Mouse (Mus musculus) forebrain, embryonic 11.5 days (tissue): Measurements from ENCODE around the gene Hs3st6. TPM values are rescaled to one million over a fixed set of nuclear protein-coding genes. Genes with fewer than 3 reads are reported as not detected.

ENCODE experiments used
- ATAC-seq: fragments of 200-750 bp; cut with Nextera tagmentation; replicated peaks from 2 replicates; pipeline ENCODE4 v1.8.0; 2017; ENCODE audit warnings: moderate TSS enrichment; ENCODE audit not compliant: low FRiP score
- DNase-seq: peaks from one replicate; pipeline ENCODE4 v3.0.0-alpha.2; 2017; ENCODE audit warnings: low spot score
- H3K27ac ChIP-seq: fragments of 300-500 bp; sonication (generic); 2 replicates; pipeline ENCODE4 v1.5.1; 2014; ENCODE audit warnings: low read depth, low read length
- H3K27me3 ChIP-seq: fragments of 300-500 bp; sonication (generic); 2 replicates; pipeline ENCODE4 v1.6.1; 2014; ENCODE audit warnings: mild to moderate bottlenecking, low read length, mixed read lengths; ENCODE audit not compliant: control insufficient read depth, insufficient read depth
- H3K36me3 ChIP-seq: fragments of 300-500 bp; sonication (generic); 2 replicates; pipeline ENCODE4 v1.6.1; 2014; ENCODE audit warnings: mild to moderate bottlenecking, low read length, moderate library complexity, mixed read lengths; ENCODE audit not compliant: control insufficient read depth, insufficient read depth
- H3K4me1 ChIP-seq: fragments of 300-500 bp; sonication (generic); replicated peaks from 2 replicates; pipeline ENCODE4 v1.6.1; 2014; ENCODE audit warnings: low read length, mixed read lengths; ENCODE audit not compliant: control insufficient read depth, insufficient read depth
- H3K4me2 ChIP-seq: fragments of 300-500 bp; sonication (generic); 2 replicates; pipeline ENCODE4 v1.6.1; 2014; ENCODE audit warnings: low read depth, mild to moderate bottlenecking, low read length, moderate library complexity, mixed read lengths; ENCODE audit not compliant: severe bottlenecking
- H3K4me3 ChIP-seq: fragments of 300-500 bp; sonication (generic); 2 replicates; pipeline ENCODE4 v1.5.1; 2014; ENCODE audit warnings: low read depth, low read length
- H3K9ac ChIP-seq: fragments of 300-500 bp; sonication (generic); 2 replicates; pipeline ENCODE4 v1.6.1; 2014; ENCODE audit warnings: low read length
- H3K9me3 ChIP-seq: fragments of 300-500 bp; sonication (generic); 2 replicates; pipeline ENCODE4 v1.6.1; 2016; ENCODE audit warnings: low read length, mixed read lengths; ENCODE audit not compliant: control insufficient read depth
- WGBS: fragments of 180-500 bp; shearing (Covaris S2); extraction: QIAGEN DNeasy Blood & Tissue Kit; methylation state at CpG from one replicate; pipeline ENCODE4 v1.1.7; 2014; 5-methylcytosine and 5-hydroxymethylcytosine counted together
- polyA plus RNA-seq: library from polyadenylated mRNA; unstranded; fragments of >200 nt; fragmentation: Nextera tagmentation; extraction: Ambion mirVana; gene quantifications from 2 replicates; pipeline ENCODE4 v1.2.1, GENCODE M21; 2014

The Hs3st6 gene
- polyA plus RNA-seq, 1 experiment from 2014 or later: 0.21 TPM

- DNase-seq: peak; percentile 46
- WGBS: 87% methylated on average over 5 of the region's 5 CpGs
- H3K27ac ChIP-seq: no peak overlapping the region
These were observed 20.5 kb downstream of the Hs3st6 start for GRCm38 (mm10) chr17:24773241-24773640.

GRCm38 (mm10) chr17:24775173-24775572 lies 22.4 kb downstream of the Hs3st6 start:
- no peaks in the 10 kb centered on the region for H3K9me3 ChIP-seq
- peak; percentile 26 for DNase-seq
- no peaks in the 10 kb centered on the region for H3K4me1 ChIP-seq
- H3K4me2 ChIP-seq: no peak overlapping the region
- H3K4me3 ChIP-seq: no peak overlapping the region
- no peak overlapping the region for H3K27ac ChIP-seq
- H3K36me3 ChIP-seq: no peaks in the 10 kb centered on the region
- 83% methylated on average over 8 of the region's 8 CpGs for WGBS
- no peak overlapping the region for H3K9ac ChIP-seq
- no peak for ATAC-seq
- H3K27me3 ChIP-seq: no peaks in the 10 kb centered on the region

More at GRCm38 (mm10) chr17:24773241-24773640, 20.5 kb downstream of the Hs3st6 start:
- H3K27me3 ChIP-seq: no peaks in the 10 kb centered on the region
- H3K36me3 ChIP-seq: no peaks in the 10 kb centered on the region
- ATAC-seq: no peak
- no peak overlapping the region for H3K4me2 ChIP-seq
- H3K9ac ChIP-seq: no peak overlapping the region
- no peak overlapping the region for H3K4me3 ChIP-seq
- no peaks in the 10 kb centered on the region for H3K4me1 ChIP-seq
- H3K9me3 ChIP-seq: no peaks in the 10 kb centered on the region

GRCm38 (mm10) chr17:24777073-24777472 lies 24.3 kb downstream of the Hs3st6 start:
- no peaks in the 10 kb centered on the region for H3K9me3 ChIP-seq
- no peak overlapping the region for H3K4me2 ChIP-seq
- ATAC-seq (no peak), DNase-seq (peak; percentile 24)
- no peaks in the 10 kb centered on the region for H3K4me1 ChIP-seq
- no peaks in the 10 kb centered on the region for H3K27me3 ChIP-seq
- no peaks in the 10 kb centered on the region for H3K36me3 ChIP-seq
- no peak overlapping the region for H3K4me3 ChIP-seq
- WGBS: 77% methylated on average over 2 of the region's 2 CpGs
- no peak overlapping the region for H3K9ac ChIP-seq
- H3K27ac ChIP-seq: no peak overlapping the region

- Histone ChIP-seq H3K4me2 (no peak overlapping the region), H3K27ac (no peak overlapping the region)
- WGBS: 82% methylated on average over 2 of the region's 2 CpGs
These were observed 28.0 kb downstream of the Hs3st6 start for GRCm38 (mm10) chr17:24780821-24781220.

GRCm38 (mm10) chr17:24792190-24792589 lies 39.4 kb downstream of the Hs3st6 start:
- Histone ChIP-seq H3K27me3 (no peaks in the 10 kb centered on the region), H3K27ac (no peak overlapping the region), H3K4me1 (no peaks in the 10 kb centered on the region), H3K4me3 (no peak overlapping the region), H3K9me3 (no peaks in the 10 kb centered on the region), H3K4me2 (no peak overlapping the region), H3K9ac (no peak overlapping the region), H3K36me3 (no peaks in the 10 kb centered on the region)
- whole genome bisulfite sequencing: 81% methylated on average over 8 of the region's 8 CpGs
- DNase-seq (no peak), ATAC-seq (no peak)

More at GRCm38 (mm10) chr17:24780821-24781220, 28.0 kb downstream of the Hs3st6 start:
- H3K36me3 ChIP-seq: no peaks in the 10 kb centered on the region
- H3K4me3 ChIP-seq: no peak overlapping the region
- H3K4me1 ChIP-seq: no peaks in the 10 kb centered on the region
- H3K9ac ChIP-seq: no peak overlapping the region
- no peaks in the 10 kb centered on the region for H3K9me3 ChIP-seq
- DNase-seq (no peak), ATAC-seq (no peak)
- H3K27me3 ChIP-seq: no peaks in the 10 kb centered on the region

- no peak overlapping the region for H3K4me3 ChIP-seq
- no peaks in the 10 kb centered on the region for H3K4me1 ChIP-seq
- no peaks in the 10 kb centered on the region for H3K36me3 ChIP-seq
- DNase-seq (no peak), ATAC-seq (no peak)
- H3K9me3 ChIP-seq: no peaks in the 10 kb centered on the region
- no peak overlapping the region for H3K9ac ChIP-seq
- 79% methylated on average over 12 of the region's 12 CpGs for WGBS
- H3K4me2 ChIP-seq: no peak overlapping the region
- no peaks in the 10 kb centered on the region for H3K27me3 ChIP-seq
- no peak overlapping the region for H3K27ac ChIP-seq
These were observed 42.0 kb downstream of the Hs3st6 start for GRCm38 (mm10) chr17:24794791-24795190.

- no peak overlapping the region for H3K27ac ChIP-seq
- no peak overlapping the region for H3K4me2 ChIP-seq
- H3K9me3 ChIP-seq: no peaks in the 10 kb centered on the region
- ATAC-seq (no peak), DNase-seq (no peak)
- H3K9ac ChIP-seq: no peak overlapping the region
- 79% methylated on average over 3 of the region's 3 CpGs for WGBS
- H3K27me3 ChIP-seq: no peaks in the 10 kb centered on the region
- H3K4me3 ChIP-seq: no peak overlapping the region
- no peaks in the 10 kb centered on the region for H3K4me1 ChIP-seq
- no peaks in the 10 kb centered on the region for H3K36me3 ChIP-seq
These were observed 44.2 kb downstream of the Hs3st6 start for GRCm38 (mm10) chr17:24796969-24797368.

- Histone ChIP-seq H3K36me3 (no peaks in the 10 kb centered on the region), H3K27ac (no peak overlapping the region), H3K27me3 (no peaks in the 10 kb centered on the region; the same call in 1 of the 2 replicates), H3K4me3 (no peak overlapping the region), H3K9me3 (no peaks in the 10 kb centered on the region), H3K4me1 (no peaks in the 10 kb centered on the region), H3K4me2 (no peak overlapping the region), H3K9ac (no peak overlapping the region)
- DNase-seq (no peak), ATAC-seq (no peak)
- WGBS: 64% methylated on average over 9 of the region's 9 CpGs
These were observed 45.4 kb downstream of the Hs3st6 start for GRCm38 (mm10) chr17:24798229-24798628.

- no peak for DNase-seq
- H3K4me3 ChIP-seq: no peak overlapping the region
- no peak overlapping the region for H3K27ac ChIP-seq
- no peak for ATAC-seq
- H3K4me1 ChIP-seq: no peaks in the 10 kb centered on the region
- 90% methylated on average over 4 of the region's 4 CpGs for WGBS
- H3K36me3 ChIP-seq: no peaks in the 10 kb centered on the region
- H3K9ac ChIP-seq: no peak overlapping the region
- H3K9me3 ChIP-seq: no peaks in the 10 kb centered on the region
- peaks cover 5% of the 10 kb centered on the region; the same call in 1 of the 2 replicates for H3K27me3 ChIP-seq
- H3K4me2 ChIP-seq: no peak overlapping the region
These were observed 46.7 kb downstream of the Hs3st6 start for GRCm38 (mm10) chr17:24799476-24799875.
